Mouse (Mus musculus): ENCODE results near the gene Spred1. TPM values are rescaled to one million over a fixed set of nuclear protein-coding genes. Genes with fewer than 3 reads are reported as not detected.

The Spred1 gene
- polyA plus RNA-seq, 1 experiment from 2014 or later = 23.4 TPM

DNA sequence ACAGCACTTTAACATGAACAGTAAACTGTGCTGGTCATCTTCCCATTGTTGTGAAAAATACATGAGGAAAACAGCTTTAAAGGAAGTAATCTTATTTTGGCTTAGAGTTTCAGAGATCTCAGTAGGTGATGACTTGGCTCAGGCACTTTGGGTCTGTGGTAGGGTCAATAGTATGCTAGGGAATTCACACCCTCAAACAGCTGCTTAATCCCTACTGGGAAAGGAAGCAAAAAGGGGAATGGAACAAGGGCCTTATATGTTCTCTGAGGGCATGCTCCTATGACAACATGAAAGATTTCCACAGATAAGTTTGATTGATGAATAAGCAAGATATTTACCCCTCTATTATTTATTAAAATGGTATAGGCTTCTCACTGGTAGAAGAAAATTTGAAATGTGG lies 31.0 kb downstream of the Spred1 start:
- no peaks in the 10 kb centered on the region for H3K9me3 ChIP-seq (ENCODE audit: control insufficient read depth, low read length)
- peaks cover 7% of the 10 kb centered on the region; the same call in 1 of the 2 replicates for H3K36me3 ChIP-seq (replicated peaks; ENCODE audit: control insufficient read depth, insufficient read depth)
- no peak overlapping the region for H3K27ac ChIP-seq
- no peaks in the 10 kb centered on the region for H3K27me3 ChIP-seq (ENCODE audit: control insufficient read depth, insufficient read depth, low read length)
- H3K9ac ChIP-seq = no peak overlapping the region
- H3K4me2 ChIP-seq (replicated peaks) = no peak overlapping the region
- DNase-seq (ENCODE audit: low spot score) (no peak), ATAC-seq (ENCODE audit: low FRiP score) (no peak)
- H3K4me1 ChIP-seq (replicated peaks; ENCODE audit: control insufficient read depth, insufficient read depth, low read length) = 0 out of 2 replicates have a peak, but pooled peaks cover 3% of the 10 kb centered on the region
- H3K4me3 ChIP-seq (replicated peaks; ENCODE audit: low read length) = no peak overlapping the region

DNA sequence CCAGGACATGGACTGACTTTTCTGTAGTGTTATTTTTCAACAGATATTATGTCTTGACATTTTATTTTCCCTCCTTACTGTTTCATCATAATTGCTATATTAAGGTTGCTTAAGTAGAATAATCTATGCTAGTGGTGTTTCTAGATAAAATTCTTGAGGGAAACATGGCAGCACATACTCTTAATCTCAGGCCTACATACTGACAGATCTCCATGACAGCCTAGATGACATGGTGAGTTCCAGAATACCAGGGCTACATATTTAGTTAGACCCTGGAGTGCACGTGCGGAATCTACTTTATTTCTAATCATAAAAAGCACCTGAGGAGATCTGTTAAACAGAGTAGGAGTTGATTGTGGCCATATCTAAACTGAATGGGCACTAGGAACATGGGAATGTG lies 47.2 kb downstream of the Spred1 start:
- H3K9ac ChIP-seq = no peak overlapping the region
- H3K27ac ChIP-seq = no peak overlapping the region
- no peaks in the 10 kb centered on the region for H3K9me3 ChIP-seq (ENCODE audit: control insufficient read depth, low read length)
- no peaks in the 10 kb centered on the region for H3K4me1 ChIP-seq (replicated peaks; ENCODE audit: control insufficient read depth, insufficient read depth, low read length)
- DNase-seq (ENCODE audit: low spot score) (no peak), ATAC-seq (ENCODE audit: low FRiP score) (no peak)
- H3K27me3 ChIP-seq (ENCODE audit: control insufficient read depth, insufficient read depth, low read length) = no peaks in the 10 kb centered on the region
- no peak overlapping the region for H3K4me3 ChIP-seq (replicated peaks; ENCODE audit: low read length)
- H3K36me3 ChIP-seq (replicated peaks; ENCODE audit: control insufficient read depth, insufficient read depth) = peaks cover 12% of the 10 kb centered on the region; the same call in 1 of the 2 replicates
- 88% methylated on average over 2 of the region's 2 CpGs for WGBS
- H3K4me2 ChIP-seq (replicated peaks) = no peak overlapping the region

DNA sequence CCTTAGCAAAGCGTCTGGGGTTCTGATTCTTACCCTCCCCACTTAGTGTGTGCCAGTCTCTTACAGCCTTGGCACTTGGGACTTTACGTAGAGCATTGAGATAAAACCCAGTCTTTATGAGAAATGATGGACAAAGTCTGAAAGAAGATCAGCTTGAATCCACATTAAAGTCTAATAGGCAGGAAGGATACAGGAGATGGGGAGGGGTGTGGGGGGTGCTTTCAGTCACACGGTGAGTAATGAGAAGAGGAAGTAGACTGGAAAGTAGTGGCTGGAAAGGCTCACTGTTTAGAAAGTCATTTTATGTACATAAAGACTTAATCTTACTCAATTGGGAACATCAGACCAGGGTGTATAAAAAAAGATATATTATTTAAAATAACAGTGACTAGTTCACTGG lies 47.9 kb downstream of the Spred1 start:
- Histone ChIP-seq H3K27me3 (ENCODE audit: control insufficient read depth, insufficient read depth, low read length) (no peaks in the 10 kb centered on the region), H3K4me3 (replicated peaks; ENCODE audit: low read length) (no peak overlapping the region), H3K9me3 (ENCODE audit: control insufficient read depth, low read length) (no peaks in the 10 kb centered on the region), H3K4me1 (replicated peaks; ENCODE audit: control insufficient read depth, insufficient read depth, low read length) (no peaks in the 10 kb centered on the region), H3K27ac (no peak overlapping the region), H3K4me2 (replicated peaks) (no peak overlapping the region), H3K36me3 (replicated peaks; ENCODE audit: control insufficient read depth, insufficient read depth) (peaks cover 12% of the 10 kb centered on the region; the same call in 1 of the 2 replicates), H3K9ac (no peak overlapping the region)
- ATAC-seq (ENCODE audit: low FRiP score) = no peak
- 76% methylated on average over 3 of the region's 3 CpGs for WGBS
- DNase-seq (ENCODE audit: low spot score) = no peak

DNA sequence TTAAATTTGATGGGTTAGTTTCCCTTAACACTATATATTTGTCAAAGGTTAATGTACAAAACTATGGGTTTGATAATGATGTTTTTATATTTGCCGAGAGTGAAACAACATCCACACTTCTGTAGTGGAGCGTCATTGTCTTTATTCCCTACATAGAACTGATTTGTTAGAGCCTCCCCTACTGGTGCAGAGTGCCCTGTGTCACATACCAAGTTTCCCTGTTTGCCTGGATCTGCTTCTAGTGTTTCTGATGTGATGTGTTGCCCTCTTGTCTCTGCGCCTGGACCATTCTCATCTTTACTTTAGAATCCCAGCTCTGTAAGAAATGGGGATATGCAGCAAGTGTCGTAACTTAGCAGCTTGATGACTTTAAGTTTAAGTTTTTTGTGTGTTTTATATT lies 51.8 kb downstream of the Spred1 start:
- Histone ChIP-seq H3K27me3 (ENCODE audit: control insufficient read depth, insufficient read depth, low read length) (no peaks in the 10 kb centered on the region), H3K9me3 (ENCODE audit: control insufficient read depth, low read length) (no peaks in the 10 kb centered on the region), H3K9ac (no peak overlapping the region), H3K27ac (no peak overlapping the region), H3K4me1 (replicated peaks; ENCODE audit: control insufficient read depth, insufficient read depth, low read length) (no peaks in the 10 kb centered on the region), H3K4me2 (replicated peaks) (no peak overlapping the region), H3K36me3 (replicated peaks; ENCODE audit: control insufficient read depth, insufficient read depth) (peaks cover 39% of the 10 kb centered on the region), H3K4me3 (replicated peaks; ENCODE audit: low read length) (no peak overlapping the region)
- no peak for ATAC-seq (ENCODE audit: low FRiP score)
- no peak for DNase-seq (ENCODE audit: low spot score)
- WGBS = 81% methylated on average over 4 of the region's 4 CpGs

DNA sequence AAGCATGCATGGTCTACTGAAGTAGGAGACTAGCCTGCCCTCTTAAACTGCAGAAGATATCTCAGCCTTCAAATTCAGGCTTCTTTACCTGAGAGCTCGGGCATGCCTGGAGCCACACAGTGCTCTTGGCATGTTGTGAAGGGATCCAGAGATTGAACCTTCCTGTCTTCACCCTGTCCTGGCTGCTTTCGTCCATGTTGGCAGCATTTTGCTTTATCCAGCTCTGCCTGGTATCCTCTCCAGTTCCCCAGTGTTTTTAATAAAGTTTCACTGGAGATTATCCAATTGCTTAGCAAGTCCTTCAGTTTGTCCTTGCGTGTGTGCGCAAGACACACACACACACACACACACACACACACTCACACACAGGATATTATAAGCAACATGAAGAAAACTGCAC lies 54.9 kb downstream of the Spred1 start:
- H3K36me3 ChIP-seq (replicated peaks; ENCODE audit: control insufficient read depth, insufficient read depth) = peaks cover 39% of the 10 kb centered on the region
- no peak overlapping the region for H3K4me2 ChIP-seq (replicated peaks)
- H3K4me1 ChIP-seq (replicated peaks; ENCODE audit: control insufficient read depth, insufficient read depth, low read length) = no peaks in the 10 kb centered on the region
- no peak overlapping the region for H3K9ac ChIP-seq
- ATAC-seq (ENCODE audit: low FRiP score) (no peak), DNase-seq (ENCODE audit: low spot score) (no peak)
- no peak overlapping the region for H3K4me3 ChIP-seq (replicated peaks; ENCODE audit: low read length)
- H3K9me3 ChIP-seq (ENCODE audit: control insufficient read depth, low read length) = no peaks in the 10 kb centered on the region
- WGBS = 90% methylated on average over 4 of the region's 4 CpGs
- no peak overlapping the region for H3K27ac ChIP-seq
- no peaks in the 10 kb centered on the region for H3K27me3 ChIP-seq (ENCODE audit: control insufficient read depth, insufficient read depth, low read length)

DNA sequence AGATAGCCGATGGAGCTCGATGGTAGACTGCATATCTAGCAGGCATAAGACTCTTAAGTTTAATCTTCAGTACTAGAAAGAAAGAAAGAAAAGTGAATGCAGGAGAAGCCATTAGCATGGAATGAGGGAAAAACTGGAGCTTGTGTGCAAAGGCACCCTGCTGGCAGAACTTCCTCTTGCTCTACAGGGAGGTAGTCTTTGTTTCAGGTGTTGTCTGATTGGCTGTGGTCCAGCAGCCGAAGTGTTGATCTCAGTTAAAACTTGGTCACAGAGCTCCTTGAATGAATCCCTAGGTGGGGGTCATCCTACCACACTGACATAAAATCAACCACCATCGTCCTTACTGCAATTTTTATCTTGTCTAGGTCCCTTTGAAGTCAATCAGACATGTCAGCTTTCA lies 55.8 kb downstream of the Spred1 start:
- Histone ChIP-seq H3K4me2 (replicated peaks) (no peak overlapping the region), H3K27me3 (ENCODE audit: control insufficient read depth, insufficient read depth, low read length) (no peaks in the 10 kb centered on the region), H3K27ac (no peak overlapping the region), H3K36me3 (replicated peaks; ENCODE audit: control insufficient read depth, insufficient read depth) (peaks cover 36% of the 10 kb centered on the region), H3K9ac (no peak overlapping the region), H3K9me3 (ENCODE audit: control insufficient read depth, low read length) (no peaks in the 10 kb centered on the region), H3K4me3 (replicated peaks; ENCODE audit: low read length) (no peak overlapping the region), H3K4me1 (replicated peaks; ENCODE audit: control insufficient read depth, insufficient read depth, low read length) (no peaks in the 10 kb centered on the region)
- DNase-seq (ENCODE audit: low spot score) (no peak), ATAC-seq (ENCODE audit: low FRiP score) (no peak)
- WGBS = 81% methylated on average over 4 of the region's 4 CpGs

DNA sequence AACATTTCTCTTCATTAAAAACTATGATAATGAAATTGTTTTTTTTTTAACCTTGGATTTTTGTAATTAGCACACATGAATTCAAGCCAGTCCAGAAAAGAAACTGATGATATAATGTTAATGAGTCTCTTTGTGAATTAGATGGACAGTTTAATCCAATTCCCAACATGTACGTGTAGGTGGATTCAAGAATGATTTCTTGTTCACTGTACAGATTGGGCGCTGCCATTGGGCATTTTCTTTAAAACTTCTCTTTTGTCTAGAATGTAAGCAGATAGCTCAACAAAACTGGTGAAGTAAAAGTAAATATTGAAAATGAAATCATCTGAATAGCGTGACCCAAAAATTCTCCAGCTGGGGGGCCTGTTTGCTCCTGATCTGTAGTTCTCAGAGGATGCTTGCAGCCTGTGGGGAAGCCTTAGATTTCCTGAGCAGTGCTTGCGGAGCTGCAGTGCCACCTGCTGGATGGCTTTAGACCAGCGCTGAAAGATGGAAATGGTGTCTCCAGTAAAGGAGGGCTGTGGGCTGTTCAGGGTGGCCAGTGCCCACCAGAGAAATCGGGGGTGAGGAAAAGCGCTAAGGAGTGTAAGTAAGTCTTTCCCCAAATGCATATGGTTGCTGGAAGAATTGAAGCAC lies 59.2 kb downstream of the Spred1 start:
- DNase-seq (ENCODE audit: low spot score) = peak; percentile 91
- Histone ChIP-seq H3K4me3 (replicated peaks; ENCODE audit: low read length) (no peak overlapping the region), H3K4me2 (replicated peaks) (no peak overlapping the region), H3K27ac (no peak overlapping the region), H3K9me3 (ENCODE audit: control insufficient read depth, low read length) (no peaks in the 10 kb centered on the region), H3K27me3 (ENCODE audit: control insufficient read depth, insufficient read depth, low read length) (no peaks in the 10 kb centered on the region), H3K4me1 (replicated peaks; ENCODE audit: control insufficient read depth, insufficient read depth, low read length) (no peaks in the 10 kb centered on the region), H3K9ac (no peak overlapping the region), H3K36me3 (replicated peaks; ENCODE audit: control insufficient read depth, insufficient read depth) (peaks cover 51% of the 10 kb centered on the region)
- 34% methylated on average over 7 of the region's 7 CpGs for WGBS
- peak; percentile 87 for ATAC-seq (ENCODE audit: low FRiP score)

DNA sequence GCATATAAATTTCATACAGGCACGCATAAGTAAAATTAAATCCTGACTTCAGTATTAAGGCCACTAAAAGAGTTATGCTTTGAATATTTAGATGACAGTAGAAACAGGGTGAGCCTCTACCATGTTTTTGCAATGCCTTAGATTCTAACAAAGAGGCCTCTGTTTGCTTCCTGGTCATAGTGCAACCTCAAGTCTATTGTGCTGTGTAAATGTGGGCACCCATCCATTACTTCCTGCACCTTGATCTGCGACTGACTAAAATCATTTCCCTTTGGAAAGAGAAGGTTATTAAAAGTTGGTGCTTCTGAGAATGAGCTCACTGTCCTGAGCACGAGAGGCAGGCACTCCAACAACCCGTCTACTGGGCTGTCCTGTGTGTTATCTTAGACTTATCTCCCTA lies 64.4 kb downstream of the Spred1 start:
- peaks cover 40% of the 10 kb centered on the region for H3K36me3 ChIP-seq (replicated peaks; ENCODE audit: control insufficient read depth, insufficient read depth)
- DNase-seq (ENCODE audit: low spot score) = no peak
- 82% methylated on average over 4 of the region's 4 CpGs for WGBS
- H3K4me2 ChIP-seq (replicated peaks) = no peak overlapping the region
- H3K27me3 ChIP-seq (ENCODE audit: control insufficient read depth, insufficient read depth, low read length) = no peaks in the 10 kb centered on the region
- no peaks in the 10 kb centered on the region for H3K4me1 ChIP-seq (replicated peaks; ENCODE audit: control insufficient read depth, insufficient read depth, low read length)
- H3K9me3 ChIP-seq (ENCODE audit: control insufficient read depth, low read length) = no peaks in the 10 kb centered on the region
- no peak overlapping the region for H3K9ac ChIP-seq
- no peak for ATAC-seq (ENCODE audit: low FRiP score)
- H3K4me3 ChIP-seq (replicated peaks; ENCODE audit: low read length) = no peak overlapping the region
- no peak overlapping the region for H3K27ac ChIP-seq

DNA sequence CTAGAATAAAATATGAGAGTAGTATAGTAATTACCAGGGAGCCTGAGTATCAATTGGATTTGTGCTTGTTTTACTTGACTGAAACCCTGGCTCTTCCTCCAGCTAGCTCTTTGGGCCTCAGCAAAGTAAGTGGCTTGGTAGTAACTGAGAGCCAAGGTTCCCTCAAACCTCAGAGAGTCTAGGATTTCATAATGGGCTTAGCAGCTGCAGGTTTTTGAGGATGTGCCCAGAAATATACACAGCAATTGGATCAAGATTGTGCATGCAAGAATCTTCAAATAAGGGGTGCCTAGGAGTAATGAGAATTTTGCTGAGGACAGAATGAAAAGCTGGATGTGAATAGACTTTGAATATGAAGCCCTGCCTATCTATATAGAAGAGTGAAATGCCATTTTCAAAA lies 69.7 kb downstream of the Spred1 start:
- ATAC-seq (ENCODE audit: low FRiP score) (no peak), DNase-seq (ENCODE audit: low spot score) (no peak)
- no peaks in the 10 kb centered on the region for H3K4me1 ChIP-seq (replicated peaks; ENCODE audit: control insufficient read depth, insufficient read depth, low read length)
- peaks cover 8% of the 10 kb centered on the region for H3K36me3 ChIP-seq (replicated peaks; ENCODE audit: control insufficient read depth, insufficient read depth)
- H3K4me2 ChIP-seq (replicated peaks) = no peak overlapping the region
- no peaks in the 10 kb centered on the region for H3K9me3 ChIP-seq (ENCODE audit: control insufficient read depth, low read length)
- no peaks in the 10 kb centered on the region for H3K27me3 ChIP-seq (ENCODE audit: control insufficient read depth, insufficient read depth, low read length)
- no peak overlapping the region for H3K27ac ChIP-seq
- H3K9ac ChIP-seq = no peak overlapping the region
- no peak overlapping the region for H3K4me3 ChIP-seq (replicated peaks; ENCODE audit: low read length)

DNA sequence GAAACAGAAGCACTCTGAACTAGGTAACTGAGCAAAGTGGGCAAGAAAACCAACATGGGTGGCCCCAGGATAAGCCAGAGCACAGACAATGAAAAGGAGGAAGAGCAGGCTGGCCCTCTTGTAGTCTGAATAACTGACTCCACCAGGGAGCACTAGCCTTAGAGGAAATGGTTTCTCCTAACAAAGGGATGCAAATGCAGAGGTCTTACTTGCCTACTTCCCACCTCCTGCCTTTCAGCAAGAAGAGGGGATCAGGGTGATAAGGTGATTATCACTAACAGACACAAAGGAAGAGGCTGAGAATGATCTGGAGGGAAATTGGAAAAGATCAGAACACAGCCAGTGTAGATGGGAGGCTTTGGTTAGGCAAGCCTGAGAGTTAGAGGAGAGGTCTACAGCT lies 73.1 kb downstream of the Spred1 start:
- no peaks in the 10 kb centered on the region for H3K4me1 ChIP-seq (replicated peaks; ENCODE audit: control insufficient read depth, insufficient read depth, low read length)
- no peak overlapping the region for H3K4me3 ChIP-seq (replicated peaks; ENCODE audit: low read length)
- ATAC-seq (ENCODE audit: low FRiP score) = no peak

More for the DNA sequence above, 73.1 kb downstream of the Spred1 start:
- H3K4me2 ChIP-seq (replicated peaks) = no peak overlapping the region
- no peaks in the 10 kb centered on the region for H3K36me3 ChIP-seq (replicated peaks; ENCODE audit: control insufficient read depth, insufficient read depth)
- H3K27ac ChIP-seq = no peak overlapping the region
- H3K9ac ChIP-seq = no peak overlapping the region
- H3K9me3 ChIP-seq (ENCODE audit: control insufficient read depth, low read length) = no peaks in the 10 kb centered on the region
- DNase-seq (ENCODE audit: low spot score) = no peak
- H3K27me3 ChIP-seq (ENCODE audit: control insufficient read depth, insufficient read depth, low read length) = no peaks in the 10 kb centered on the region

All from hindbrain, embryonic 14.5 days (tissue).